Mouse (Mus musculus) spleen, adult 2 months (tissue): ENCODE results near the gene Ldlrap1.

Source experiments
- CTCF ChIP-seq: fragments of 200-500 bp; IDR thresholded peaks from 2 replicates; pipeline ENCODE4 v1.5.1; 2011; ENCODE audit warnings: mild to moderate bottlenecking, inconsistent platforms; ENCODE audit not compliant: insufficient read depth, insufficient read length, insufficient replicate concordance; ENCODE audit errors: extremely low read depth
- POLR2A ChIP-seq: fragments of 200-500 bp; IDR thresholded peaks from 2 replicates; pipeline ENCODE4 v1.6.1; 2011; ENCODE audit warnings: low read depth, low read length, inconsistent platforms

- TF ChIP-seq CTCF (no peak), POLR2A (no peak)
These were observed 32.9 kb upstream of the Ldlrap1 start for GRCm38 (mm10) chr4:134800693-134801092.
